Mouse (Mus musculus) hindbrain, postnatal 0 days (tissue): ENCODE data around the gene Fam181a. TPM values are rescaled to one million over a fixed set of nuclear protein-coding genes. Genes with fewer than 3 reads are reported as not detected.

ENCODE experiments used
- ATAC-seq: fragments of 200-750 bp; cut with Nextera tagmentation; 2 replicates; pipeline ENCODE4 v1.8.0; 2017; ENCODE audit warnings: mild to moderate bottlenecking, moderate TSS enrichment, moderate library complexity
- DNase-seq: peaks from one replicate; pipeline ENCODE4 v3.0.0-alpha.2; 2015; ENCODE audit warnings: low spot score
- H3K27ac ChIP-seq: fragments of 300-500 bp; sonication (generic); 2 replicates; pipeline ENCODE4 v1.5.1; 2014; ENCODE audit warnings: mild to moderate bottlenecking
- H3K27me3 ChIP-seq: fragments of 300-500 bp; sonication (generic); 2 replicates; pipeline ENCODE4 v1.6.1; 2014; ENCODE audit warnings: low read length, mixed read lengths; ENCODE audit not compliant: insufficient read depth
- H3K36me3 ChIP-seq: fragments of 300-500 bp; sonication (generic); 2 replicates; pipeline ENCODE4 v1.6.1; 2014; ENCODE audit warnings: low read length, mixed read lengths; ENCODE audit not compliant: insufficient read depth
- H3K4me1 ChIP-seq: fragments of 300-500 bp; sonication (generic); 2 replicates; pipeline ENCODE4 v1.6.1; 2014; ENCODE audit warnings: antibody characterized with exemption, low read length, mixed read lengths; ENCODE audit not compliant: insufficient read depth
- H3K4me2 ChIP-seq: fragments of 300-500 bp; sonication (generic); 2 replicates; pipeline ENCODE4 v1.6.1; 2014; ENCODE audit warnings: low read depth, mild to moderate bottlenecking, low read length, moderate library complexity, mixed read lengths
- H3K4me3 ChIP-seq: fragments of 300-500 bp; sonication (generic); 2 replicates; pipeline ENCODE4 v1.5.1; 2014; ENCODE audit warnings: low read length
- H3K9ac ChIP-seq: fragments of 300-500 bp; sonication (generic); replicated peaks from 2 replicates; pipeline ENCODE4 v1.6.1; 2014; ENCODE audit warnings: mild to moderate bottlenecking, low read length, moderate library complexity, mixed read lengths
- H3K9me3 ChIP-seq: fragments of 300-500 bp; sonication (generic); 2 replicates; pipeline ENCODE4 v1.6.1; 2016; ENCODE audit warnings: low read length, mixed read lengths
- CTCF ChIP-seq: IDR thresholded peaks from 2 replicates; pipeline ENCODE4 v1.5.1; 2016; ENCODE audit warnings: antibody characterized with exemption, control low read depth, low read depth
- WGBS: fragments of 180-500 bp; shearing (Covaris S2); extraction: QIAGEN DNeasy Blood & Tissue Kit; methylation state at CpG from one replicate; pipeline ENCODE4 v1.1.7; 2014; 5-methylcytosine and 5-hydroxymethylcytosine counted together
- polyA plus RNA-seq: library from polyadenylated mRNA; unstranded; fragments of >200 nt; fragmentation: Nextera tagmentation; extraction: Ambion mirVana; gene quantifications from 2 replicates; pipeline ENCODE4 v1.2.1, GENCODE M21; 2015
- total RNA-seq: library from RNA; depleted of rRNA; stranded (reverse); fragments of >200 nt; gene quantifications from 2 replicates; pipeline ENCODE4 v1.2.3, GENCODE M21; 2014

The Fam181a gene
- total and polyA plus RNA-seq, 2 experiments from 2014 or later: 9.2 to 18.5 TPM

- Histone ChIP-seq H3K36me3 (no peaks in the 10 kb centered on the region), H3K27me3 (no peaks in the 10 kb centered on the region), H3K27ac (no peak overlapping the region), H3K4me2 (no peak overlapping the region), H3K9me3 (no peaks in the 10 kb centered on the region), H3K4me3 (no peak overlapping the region), H3K4me1 (no peaks in the 10 kb centered on the region), H3K9ac (no peak overlapping the region)
- 89% methylated on average over 5 of the region's 5 CpGs for WGBS
- DNase-seq: no peak
- no peak for TF ChIP-seq CTCF
- ATAC-seq: no peak
Observed at GRCm38 (mm10) chr12:103341212-103341611, 30.4 kb downstream of the Fam181a start.

GRCm38 (mm10) chr12:103343456-103343855 lies 32.7 kb downstream of the Fam181a start:
- Histone ChIP-seq H3K4me3 (no peak overlapping the region), H3K9me3 (no peaks in the 10 kb centered on the region), H3K4me2 (no peak overlapping the region), H3K27me3 (no peaks in the 10 kb centered on the region), H3K36me3 (no peaks in the 10 kb centered on the region), H3K27ac (no peak overlapping the region), H3K9ac (no peak overlapping the region), H3K4me1 (no peaks in the 10 kb centered on the region)
- ATAC-seq (no peak), DNase-seq (no peak)
- 84% methylated on average over 8 of the region's 8 CpGs for WGBS
- TF ChIP-seq CTCF: no peak

- no peak for TF ChIP-seq CTCF
- H3K4me1 ChIP-seq: no peaks in the 10 kb centered on the region
Observed at GRCm38 (mm10) chr12:103344934-103345333, 34.2 kb downstream of the Fam181a start.

GRCm38 (mm10) chr12:103346945-103347344 lies 36.2 kb downstream of the Fam181a start:
- Histone ChIP-seq H3K36me3 (no peaks in the 10 kb centered on the region), H3K4me3 (no peak overlapping the region), H3K27ac (no peak overlapping the region), H3K9me3 (no peaks in the 10 kb centered on the region), H3K9ac (no peak overlapping the region), H3K4me2 (no peak overlapping the region), H3K4me1 (no peaks in the 10 kb centered on the region), H3K27me3 (no peaks in the 10 kb centered on the region)
- no peak for TF ChIP-seq CTCF
- DNase-seq (no peak), ATAC-seq (no peak)
- WGBS: 84% methylated on average over 8 of the region's 8 CpGs

More at GRCm38 (mm10) chr12:103344934-103345333, 34.2 kb downstream of the Fam181a start:
- Histone ChIP-seq H3K9ac (no peak overlapping the region), H3K27me3 (no peaks in the 10 kb centered on the region), H3K4me2 (no peak overlapping the region), H3K4me3 (no peak overlapping the region), H3K36me3 (no peaks in the 10 kb centered on the region), H3K27ac (no peak overlapping the region), H3K9me3 (no peaks in the 10 kb centered on the region)
- no peak for ATAC-seq
- 88% methylated on average over 7 of the region's 7 CpGs for WGBS
- no peak for DNase-seq

GRCm38 (mm10) chr12:103347406-103347805 lies 36.6 kb downstream of the Fam181a start:
- Histone ChIP-seq H3K4me1 (no peaks in the 10 kb centered on the region), H3K27ac (no peak overlapping the region), H3K4me2 (no peak overlapping the region), H3K4me3 (no peak overlapping the region), H3K9me3 (no peaks in the 10 kb centered on the region), H3K9ac (no peak overlapping the region), H3K27me3 (no peaks in the 10 kb centered on the region), H3K36me3 (no peaks in the 10 kb centered on the region)
- no peak for TF ChIP-seq CTCF
- ATAC-seq: no peak
- no peak for DNase-seq
- 55% methylated on average over 5 of the region's 5 CpGs for WGBS

- Histone ChIP-seq H3K9me3 (no peaks in the 10 kb centered on the region), H3K9ac (no peak overlapping the region), H3K4me1 (no peaks in the 10 kb centered on the region), H3K36me3 (no peaks in the 10 kb centered on the region), H3K4me2 (no peak overlapping the region), H3K27ac (no peak overlapping the region), H3K4me3 (no peak overlapping the region), H3K27me3 (no peaks in the 10 kb centered on the region)
- 4% methylated on average over 3 of the region's 3 CpGs for WGBS
- TF ChIP-seq CTCF: peak; percentile 97
- ATAC-seq (peak; percentile 62), DNase-seq (peak; percentile 90)
Observed at GRCm38 (mm10) chr12:103348506-103348905, 37.7 kb downstream of the Fam181a start.

GRCm38 (mm10) chr12:103352735-103353134 lies 42.0 kb downstream of the Fam181a start:
- Histone ChIP-seq H3K36me3 (no peaks in the 10 kb centered on the region), H3K9ac (no peak overlapping the region), H3K27ac (no peak overlapping the region), H3K4me1 (no peaks in the 10 kb centered on the region), H3K4me2 (no peak overlapping the region), H3K4me3 (no peak overlapping the region), H3K9me3 (no peaks in the 10 kb centered on the region), H3K27me3 (no peaks in the 10 kb centered on the region)
- TF ChIP-seq CTCF: no peak
- WGBS: 97% methylated on average over 6 of the region's 6 CpGs
- DNase-seq (no peak), ATAC-seq (no peak)
